Mouse (Mus musculus): ENCODE data around the gene Fut7. TPM values are rescaled to one million over a fixed set of nuclear protein-coding genes. Genes with fewer than 3 reads are reported as not detected.

The Fut7 gene
- total and polyA plus RNA-seq, 3 experiments, result 0.08 to 0.21 TPM; not detected in 1

GRCm38 (mm10) chr2:25428442-25429236 is 5.6 kb downstream of the Fut7 start, which contains the start of gene Abca2:
Gene Abca2, plus strand, starts transcription at chr2:25428703.
- Histone ChIP-seq H3K27ac (ENCODE audit: control insufficient read depth, low read depth, low read length) (no peak within 1 kb of the TSS), H3K4me3 (ENCODE audit: control insufficient read depth in 1 of 2, insufficient read depth in 1 of 2, low read depth in 2 of 2, low read length in 2 of 2) (peak within 1 kb of the TSS; percentile 55 to 80)
- TF ChIP-seq ZC3H11A (IDR thresholded peaks at IDR 0.05; ENCODE audit: low read depth, low read length) (no peak), ELF1 (IDR thresholded peaks at IDR 0.05; ENCODE audit: low read depth, low read length) (0 out of 2 replicates have a peak, but pooled peaks have one; percentile 41), MAZ (IDR thresholded peaks at IDR 0.05; ENCODE audit: low read depth, low read length) (peak; percentile 99), ZKSCAN1 (IDR thresholded peaks at IDR 0.05; ENCODE audit: low read depth, low read length) (no peak), POLR2A (IDR thresholded peaks at IDR 0.05; ENCODE audit: control insufficient read depth in 1 of 2, insufficient read depth in 1 of 2, low read depth in 1 of 2, low read length in 2 of 2, poor library complexity in 1 of 2) (peak; percentile 72 to 86; a peak in 3 of 4 replicates), MYB (IDR thresholded peaks at IDR 0.05; ENCODE audit: low read depth, low read length) (no peak), MXI1 (IDR thresholded peaks at IDR 0.05; ENCODE audit: low read depth, low read length) (peak; percentile 67), NRF1 (IDR thresholded peaks at IDR 0.05; ENCODE audit: insufficient read depth, low read depth, low read length, poor library complexity, severe bottlenecking) (peak; percentile 85), JUND (IDR thresholded peaks at IDR 0.05; ENCODE audit: low read depth, low read length) (no peak), CTCF (IDR thresholded peaks at IDR 0.05 in 2 of 3, conservative IDR thresholded peaks at IDR 0.05 in 1 of 3; ENCODE audit: control insufficient read depth in 1 of 3, insufficient read depth in 1 of 3, low read depth in 2 of 3, low read length in 3 of 3, poor library complexity in 1 of 3, severe bottlenecking in 1 of 3) (peak in 2 of 3 experiments; percentile 70 to 99), ZNF384 (IDR thresholded peaks at IDR 0.05; ENCODE audit: low read depth, low read length) (no peak), SMC3 (IDR thresholded peaks at IDR 0.05; ENCODE audit: low read depth, low read length) (peak; percentile 47), EP300 (IDR thresholded peaks at IDR 0.05; ENCODE audit: low read depth in 1 of 2, low read length in 2 of 2) (no peak), HCFC1 (IDR thresholded peaks at IDR 0.05; ENCODE audit: low read depth, low read length) (peak; percentile 73), RAD21 (IDR thresholded peaks at IDR 0.05; ENCODE audit: low read depth, low read length) (peak; percentile 34), TAL1 (IDR thresholded peaks at IDR 0.05; ENCODE audit: low read length) (no peak), CHD2 (IDR thresholded peaks at IDR 0.05; ENCODE audit: low read length) (no peak), SIN3A (IDR thresholded peaks at IDR 0.05; ENCODE audit: low read length) (peak; percentile 73), RCOR1 (IDR thresholded peaks at IDR 0.05; ENCODE audit: low read depth, low read length) (peak; percentile 44; the same call in 1 of the 2 replicates), E2F4 (IDR thresholded peaks at IDR 0.05; ENCODE audit: borderline replicate concordance, low read depth, low read length) (no peak), TBP (IDR thresholded peaks at IDR 0.05; ENCODE audit: low read depth, low read length) (peak; percentile 36; the same call in 1 of the 2 replicates), USF2 (IDR thresholded peaks at IDR 0.05; ENCODE audit: borderline replicate concordance in 1 of 2, insufficient read depth in 1 of 2, low read depth in 1 of 2, low read length in 2 of 2) (no peak), TCF12 (IDR thresholded peaks at IDR 0.05; ENCODE audit: low read depth, low read length) (peak; percentile 54; the same call in 1 of the 2 replicates), ETS1 (IDR thresholded peaks at IDR 0.05; ENCODE audit: low read depth, low read length) (peak; percentile 20; the same call in 1 of the 2 replicates), GABPA (IDR thresholded peaks at IDR 0.05; ENCODE audit: low read depth, low read length) (no peak), BHLHE40 (IDR thresholded peaks at IDR 0.05; ENCODE audit: borderline replicate concordance, low read depth, low read length) (peak; percentile 57), POLR2AphosphoS5 (IDR thresholded peaks at IDR 0.05; ENCODE audit: borderline replicate concordance, low read depth, low read length) (no peak), ZMIZ1 (IDR thresholded peaks at IDR 0.05; ENCODE audit: low read depth, low read length) (peak; percentile 51; the same call in 1 of the 2 replicates), UBTF (IDR thresholded peaks at IDR 0.05; ENCODE audit: borderline replicate concordance, insufficient read depth, low read depth, low read length) (0 out of 2 replicates have a peak, but pooled peaks have one; percentile 59), MEF2A (IDR thresholded peaks at IDR 0.05; ENCODE audit: extremely low read depth, insufficient replicate concordance, low read depth, low read length, poor library complexity, severe bottlenecking) (no peak), GATA1 (IDR thresholded peaks at IDR 0.05; ENCODE audit: low read depth, low read length) (no peak), KAT2A (conservative IDR thresholded peaks at IDR 0.05; ENCODE audit: low read depth, low read length) (no peak; the same call in 1 of the 2 replicates), USF1 (IDR thresholded peaks at IDR 0.05; ENCODE audit: low read depth, low read length) (peak; percentile 16; the same call in 1 of the 2 replicates), MAFK (IDR thresholded peaks at IDR 0.05; ENCODE audit: borderline replicate concordance, low read depth, low read length) (no peak)

More at GRCm38 (mm10) chr2:25428442-25429236, 5.6 kb downstream of the Fut7 start, which contains the start of gene Abca2:
- H3K4me1 ChIP-seq (ENCODE audit: control insufficient read depth in 1 of 2, insufficient read depth in 2 of 2, low read length in 2 of 2), result peaks cover 8 to 23% of the 10 kb centered on the region in 2 experiments; a peak in 3 of 4 replicates
- peaks cover 2% of the 10 kb centered on the region; the same call in 1 of the 2 replicates for H3K79me2 ChIP-seq (ENCODE audit: control insufficient read depth, insufficient read depth, low read length, poor library complexity)
- no peaks in the 10 kb centered on the region for H3K27me3 ChIP-seq (ENCODE audit: control insufficient read depth in 1 of 2, insufficient read depth in 2 of 2, low read length in 2 of 2)
- peak; percentile 96 for DNase-seq (ENCODE audit: low read depth, low spot score)
- no peaks in the 10 kb centered on the region for H3K9me3 ChIP-seq (replicated peaks; ENCODE audit: insufficient read depth, low read length)
- H3K36me3 ChIP-seq (ENCODE audit: control insufficient read depth in 1 of 2, insufficient read depth in 2 of 2, low read length in 2 of 2), result peaks cover 0 to 7% of the 10 kb centered on the region in 2 experiments; a peak in 2 of 4 replicates
- peak within 1 kb of the TSS; percentile 70 for H3K9ac ChIP-seq (ENCODE audit: control insufficient read depth, low read depth, low read length, poor library complexity, severe bottlenecking)
